Mouse (Mus musculus) left cerebral cortex, adult 2 months (tissue): ENCODE measurements around the gene Hist1h4b. TPM values are rescaled to one million over a fixed set of nuclear protein-coding genes. Genes with fewer than 3 reads are reported as not detected.
"Not testable (repeated sequence)": the region's sequence is repeated elsewhere in the genome, so short reads cannot be mapped to it uniquely, and the experiment has no call there.

ENCODE experiments used
- DNase-seq, 2 experiments: peaks; one replicate each; pipeline ENCODE4 v3.0.0; 2021 to 2022; ENCODE audit warnings: low spot score in 2 of 2, mixed read lengths in 1 of 2; ENCODE audit errors: extremely low spot score in 1 of 2
- H3K27ac ChIP-seq: fragments of 200-600 bp; 2 replicates; pipeline ENCODE4 v1.8.1; 2022
- H3K4me3 ChIP-seq: fragments of 200-600 bp; 2 replicates; pipeline ENCODE4 v1.8.1; 2022
- CTCF ChIP-seq: fragments of 200-600 bp; IDR thresholded peaks from 2 replicates; pipeline ENCODE4 v1.8.1; 2022; ENCODE audit warnings: antibody characterized with exemption, mild to moderate bottlenecking, moderate library complexity
- intact Hi-C: fragments of 180-260 bp; cut with DNase I; formaldehyde crosslinking; loops from one replicate; pipeline ENCODE4 v1.15.1; 2025
- total RNA-seq, 2 experiments: library from RNA; stranded (reverse); gene quantifications; 2 replicates each; pipeline ENCODE4 v1.2.3; 2021

Gene Hist1h4b
- total RNA-seq, 2 experiments from 2014 or later: 62.5 to 93.5 TPM

DNA sequence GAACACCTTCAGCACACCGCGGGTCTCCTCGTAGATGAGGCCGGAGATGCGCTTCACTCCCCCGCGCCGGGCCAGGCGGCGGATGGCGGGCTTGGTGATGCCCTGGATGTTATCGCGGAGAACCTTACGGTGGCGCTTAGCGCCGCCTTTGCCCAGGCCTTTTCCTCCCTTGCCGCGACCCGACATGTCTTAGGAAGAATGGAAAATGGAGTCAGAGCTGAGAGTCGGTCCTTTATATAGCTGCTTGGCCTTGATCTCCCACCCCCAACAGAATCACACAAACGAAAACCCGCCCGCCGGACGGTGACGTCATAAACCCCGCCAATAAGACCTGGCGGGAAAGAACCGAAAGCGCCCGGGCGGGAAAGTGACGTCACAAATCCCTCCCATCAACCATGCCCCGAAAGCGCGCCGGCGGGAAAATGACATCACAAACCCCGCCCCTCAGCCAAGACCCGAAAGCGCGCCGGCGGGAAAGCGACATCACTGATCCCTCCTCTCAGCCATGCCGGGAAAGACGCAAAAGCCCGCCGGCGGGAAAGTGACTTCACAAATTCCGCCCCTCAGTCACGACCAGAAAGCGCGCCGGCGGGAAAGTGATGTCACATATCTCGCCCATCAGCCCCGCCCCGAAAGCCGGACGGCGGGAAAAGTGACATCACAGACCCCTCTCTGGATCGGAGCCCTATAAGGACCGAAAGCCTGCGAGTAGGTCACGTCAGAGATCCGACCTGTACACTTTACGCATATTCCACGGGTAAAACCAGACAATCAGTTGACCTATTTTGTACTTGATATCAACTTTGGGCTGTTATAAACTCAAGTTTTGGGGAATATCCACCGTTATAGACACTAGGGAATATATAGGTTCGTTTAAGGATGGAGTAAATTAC is 4.4 kb downstream of the Hist1h4b start, which contains the start of gene Hist1h4a:
Gene Hist1h4a, minus strand, starts transcription at position 259 of the 893 bp plus-strand sequence.
- Histone ChIP-seq H3K4me3 (peak within 1 kb of the TSS; percentile 66), H3K27ac (peak within 1 kb of the TSS; percentile 87)
- TF ChIP-seq CTCF: no peak
- DNase-seq: peak; percentile 98 to 99
- intact Hi-C loops: loop anchor here (1.0 to 5.0 kb wide), 4 partner anchors 140 to 1719 kb away; partner anchors contain the start of genes Abt1, Hist1h2ag, Hist1h2be and Hist1h2bj

DNA sequence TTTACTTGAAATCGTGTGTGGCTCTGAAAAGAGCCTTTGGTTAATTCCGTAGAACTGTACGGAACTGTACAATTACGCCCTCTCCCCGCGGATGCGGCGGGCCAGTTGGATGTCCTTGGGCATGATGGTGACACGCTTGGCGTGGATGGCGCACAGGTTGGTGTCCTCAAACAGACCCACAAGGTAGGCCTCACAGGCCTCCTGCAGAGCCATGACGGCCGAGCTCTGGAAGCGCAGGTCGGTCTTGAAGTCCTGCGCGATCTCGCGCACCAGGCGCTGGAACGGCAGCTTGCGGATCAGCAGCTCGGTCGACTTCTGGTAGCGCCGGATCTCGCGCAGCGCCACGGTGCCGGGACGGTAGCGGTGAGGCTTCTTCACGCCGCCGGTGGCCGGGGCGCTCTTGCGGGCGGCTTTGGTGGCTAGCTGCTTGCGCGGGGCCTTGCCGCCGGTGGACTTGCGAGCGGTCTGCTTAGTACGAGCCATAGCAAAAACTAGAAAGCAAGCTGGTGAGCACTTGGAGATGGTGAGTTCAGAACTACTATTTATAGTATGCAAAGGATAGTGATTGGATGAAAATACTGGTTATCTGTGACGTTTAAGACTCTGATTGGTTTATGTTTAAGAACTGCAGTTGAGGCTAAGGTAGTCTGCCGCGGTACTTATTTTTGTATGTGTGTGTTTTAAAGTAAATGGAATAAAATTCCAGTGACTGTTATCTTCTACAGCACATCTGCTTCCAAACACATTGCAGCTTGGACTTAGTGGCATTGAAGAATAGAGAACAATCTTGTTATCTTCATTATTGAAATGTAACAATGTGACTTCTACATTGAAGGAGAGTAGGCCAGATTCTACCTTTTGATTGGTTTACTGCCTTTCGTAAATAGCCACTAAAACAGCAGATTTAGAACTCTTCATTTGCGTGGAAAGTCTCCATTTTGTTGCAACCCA is 5.3 kb downstream of the Hist1h4b start, which contains the start of gene Hist1h3a:
Gene Hist1h3a, minus strand, starts transcription at position 516 of the 951 bp plus-strand sequence.
- Histone ChIP-seq H3K4me3 (peak within 1 kb of the TSS; percentile 66), H3K27ac (peak within 1 kb of the TSS; percentile 90)
- intact Hi-C loops: loop anchor here (1.0 to 5.0 kb wide), 4 partner anchors 141 to 1720 kb away; partner anchors contain the start of genes Abt1, Hist1h2ag, Hist1h2be and Hist1h2bj
- peak; percentile 50 to 57 for DNase-seq

DNA sequence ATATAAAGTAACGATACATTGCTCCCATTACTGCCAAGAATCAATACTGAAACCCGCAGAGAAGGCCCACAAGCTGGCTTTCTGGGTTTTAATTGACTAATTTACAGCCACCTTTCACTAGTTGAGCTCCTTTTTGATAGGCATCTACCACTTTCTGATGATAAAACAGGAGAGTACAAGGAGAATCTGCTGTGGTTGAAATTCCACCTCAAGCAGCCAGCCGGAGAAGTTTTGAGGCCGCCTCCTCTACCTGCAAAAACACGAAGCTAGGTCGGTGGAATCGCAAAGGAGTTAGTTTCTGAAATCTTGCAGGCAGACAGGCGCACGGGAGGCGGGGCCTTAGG is 6.4 kb downstream of the Hist1h4b start:
- TF ChIP-seq CTCF: no peak
- peak overlapping the region; percentile 66 for H3K4me3 ChIP-seq
- peak overlapping the region; percentile 90 for H3K27ac ChIP-seq
- no peak for DNase-seq
- intact Hi-C loops: loop anchor here (5.0 kb wide), 3 partner anchors 181 to 1721 kb away; partner anchors contain the start of genes Abt1, Hist1h2ag, Hist1h2bj and Hist1h4d

DNA sequence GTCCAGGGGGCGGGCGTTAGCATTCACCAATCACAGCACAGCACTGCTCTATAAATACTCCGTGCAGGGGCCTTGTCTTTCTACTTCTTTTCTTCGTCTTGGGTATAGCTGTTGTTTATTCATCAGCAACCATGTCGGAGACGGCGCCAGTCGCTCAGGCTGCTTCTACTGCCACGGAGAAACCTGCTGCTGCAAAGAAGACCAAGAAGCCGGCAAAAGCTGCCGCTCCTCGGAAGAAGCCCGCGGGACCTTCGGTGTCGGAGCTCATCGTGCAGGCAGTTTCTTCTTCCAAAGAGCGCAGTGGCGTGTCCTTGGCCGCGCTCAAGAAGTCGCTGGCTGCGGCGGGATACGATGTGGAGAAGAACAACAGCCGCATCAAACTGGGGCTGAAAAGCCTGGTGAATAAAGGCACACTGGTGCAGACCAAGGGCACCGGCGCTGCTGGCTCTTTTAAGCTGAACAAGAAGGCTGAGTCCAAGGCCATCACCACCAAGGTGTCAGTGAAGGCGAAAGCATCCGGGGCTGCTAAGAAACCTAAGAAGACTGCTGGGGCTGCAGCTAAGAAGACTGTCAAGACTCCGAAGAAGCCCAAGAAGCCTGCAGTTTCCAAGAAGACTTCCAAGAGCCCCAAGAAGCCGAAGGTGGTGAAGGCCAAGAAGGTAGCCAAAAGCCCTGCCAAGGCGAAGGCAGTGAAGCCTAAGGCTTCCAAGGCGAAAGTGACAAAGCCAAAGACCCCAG is 6.9 kb downstream of the Hist1h4b start, which contains the start of gene Hist1h1a:
Gene Hist1h1a, plus strand, starts transcription at position 81 of the 738 bp plus-strand sequence.
- peak; percentile 77 to 78 for DNase-seq
- Histone ChIP-seq H3K27ac (peak within 1 kb of the TSS; percentile 90), H3K4me3 (peak within 1 kb of the TSS; percentile 66)
- no peak for TF ChIP-seq CTCF
- intact Hi-C loops: loop anchor here (5.0 kb wide), 3 partner anchors 181 to 1721 kb away; partner anchors contain the start of genes Abt1, Hist1h2ag, Hist1h2bj and Hist1h4d

DNA sequence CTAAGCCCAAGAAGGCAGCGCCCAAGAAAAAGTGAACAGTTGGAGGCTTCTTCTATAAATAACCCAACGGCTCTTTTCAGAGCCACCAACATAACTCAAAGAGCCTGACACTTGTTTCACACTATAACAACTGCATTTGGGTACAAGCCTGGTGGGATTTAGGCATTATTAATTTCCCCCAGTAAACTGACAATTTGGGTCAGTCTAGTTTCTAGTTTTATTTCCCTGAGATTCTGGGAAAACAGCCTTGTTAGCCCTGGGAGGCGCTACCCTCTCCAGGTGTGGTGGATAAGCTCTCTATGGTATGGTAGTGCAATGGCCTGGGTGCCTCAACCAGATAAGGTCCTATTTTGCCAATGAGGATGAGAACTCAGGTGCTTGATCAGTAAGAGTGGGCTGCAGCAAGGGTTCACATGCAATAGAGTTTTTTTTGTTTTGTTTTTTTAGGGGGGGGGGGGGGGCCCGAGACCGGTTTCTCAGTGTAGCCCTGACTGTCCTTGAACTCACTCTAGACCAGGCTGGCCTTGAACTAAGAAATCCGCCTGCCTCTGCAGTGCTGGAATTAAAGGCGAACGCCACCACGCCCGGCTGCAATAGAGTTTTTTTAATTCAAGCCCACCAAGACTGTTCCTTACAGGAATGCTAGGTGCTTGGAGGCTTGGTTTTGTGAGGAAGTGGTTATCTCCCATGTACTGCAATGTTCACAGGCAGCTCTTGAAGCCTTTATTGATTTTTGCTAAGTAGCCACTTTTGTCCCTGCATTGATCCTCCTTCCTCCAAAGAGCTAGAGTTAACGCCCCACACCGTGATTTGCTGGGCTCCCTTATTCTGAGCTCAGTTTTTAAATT is 7.7 kb downstream of the Hist1h4b start:
- peak overlapping the region; percentile 90; the same call in 1 of the 2 replicates for H3K27ac ChIP-seq
- TF ChIP-seq CTCF: no peak
- intact Hi-C loops: loop anchor here (5.0 kb wide), 3 partner anchors 182 to 1722 kb away; partner anchors contain the start of genes Abt1, Hist1h2ag, Hist1h2bj and Hist1h4d
- DNase-seq: no peak
- H3K4me3 ChIP-seq: peak overlapping the region; percentile 66; the same call in 1 of the 2 replicates

DNA sequence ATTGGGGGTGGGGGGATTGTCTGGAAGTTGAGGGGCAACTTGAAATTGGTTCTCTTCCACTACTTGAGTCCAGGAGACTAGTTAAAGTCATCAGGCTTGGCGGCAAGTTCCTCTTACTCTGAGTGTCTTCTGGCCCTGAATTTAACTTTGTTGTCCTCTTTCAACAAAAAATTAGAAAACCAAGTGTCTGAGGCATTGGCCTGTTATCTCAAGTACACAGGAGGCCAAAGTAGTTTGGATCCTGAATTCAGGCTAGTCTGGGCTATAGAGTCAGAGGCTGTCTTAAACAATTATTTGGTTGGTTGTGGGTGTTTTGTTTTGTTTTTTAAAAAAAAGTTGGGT is 8.3 kb downstream of the Hist1h4b start:
- DNase-seq: no peak
- no peak for TF ChIP-seq CTCF
- intact Hi-C loops: no loop called here
- no peak overlapping the region for H3K4me3 ChIP-seq
- H3K27ac ChIP-seq: no peak overlapping the region

DNA sequence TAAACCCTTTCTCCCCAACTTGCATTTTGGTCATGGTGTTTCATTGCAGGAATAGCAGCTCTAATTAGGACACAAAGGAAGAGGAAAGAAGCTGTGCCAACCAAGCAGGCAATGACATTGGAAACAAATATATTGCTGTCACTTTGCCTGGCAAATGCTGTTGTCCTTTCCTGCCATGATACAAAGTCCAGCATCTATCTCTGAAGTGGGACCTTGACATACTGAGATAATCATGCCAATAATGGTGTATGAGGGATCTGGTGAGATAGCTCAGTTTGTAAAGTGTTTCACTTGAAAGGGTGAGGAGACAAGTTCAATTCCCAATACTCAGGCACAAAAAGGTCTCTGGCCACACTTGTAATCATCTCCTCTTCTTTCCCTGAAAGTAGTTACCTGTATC is 10.0 kb downstream of the Hist1h4b start:
- Histone ChIP-seq H3K27ac (no peak overlapping the region), H3K4me3 (no peak overlapping the region)
- no peak for DNase-seq
- intact Hi-C loops: no loop called here
- no peak for TF ChIP-seq CTCF

DNA sequence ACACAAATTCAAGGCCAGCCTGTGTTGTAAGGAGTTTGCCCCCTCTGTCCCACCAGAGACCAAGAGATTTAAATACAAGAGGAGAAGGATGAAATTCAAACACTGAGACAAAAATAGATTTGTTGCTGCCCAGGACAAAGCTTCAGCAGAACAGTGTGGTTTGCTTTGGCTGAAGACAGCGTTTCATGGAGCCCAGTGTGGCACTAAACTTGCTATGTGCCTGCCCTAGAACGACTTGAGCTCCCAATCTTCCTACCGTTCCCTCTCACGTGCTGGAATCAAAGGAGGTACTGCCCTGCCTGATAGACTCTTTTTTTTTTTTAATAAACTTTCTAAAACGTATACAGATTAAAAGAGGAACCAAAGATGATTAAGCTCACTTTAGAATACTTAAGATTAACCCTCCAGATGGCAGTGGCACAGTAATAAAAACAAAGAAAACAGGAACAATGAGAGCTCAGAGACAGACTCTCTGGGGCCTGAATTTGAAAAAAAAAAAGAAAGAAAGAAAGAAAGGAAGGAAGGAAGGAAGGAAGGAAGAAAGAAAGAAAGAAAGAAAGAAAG is 12.1 kb downstream of the Hist1h4b start:
- DNase-seq: no peak
- Histone ChIP-seq H3K27ac (no peak overlapping the region), H3K4me3 (no peak overlapping the region)
- intact Hi-C loops: no loop called here
- TF ChIP-seq CTCF: no peak

DNA sequence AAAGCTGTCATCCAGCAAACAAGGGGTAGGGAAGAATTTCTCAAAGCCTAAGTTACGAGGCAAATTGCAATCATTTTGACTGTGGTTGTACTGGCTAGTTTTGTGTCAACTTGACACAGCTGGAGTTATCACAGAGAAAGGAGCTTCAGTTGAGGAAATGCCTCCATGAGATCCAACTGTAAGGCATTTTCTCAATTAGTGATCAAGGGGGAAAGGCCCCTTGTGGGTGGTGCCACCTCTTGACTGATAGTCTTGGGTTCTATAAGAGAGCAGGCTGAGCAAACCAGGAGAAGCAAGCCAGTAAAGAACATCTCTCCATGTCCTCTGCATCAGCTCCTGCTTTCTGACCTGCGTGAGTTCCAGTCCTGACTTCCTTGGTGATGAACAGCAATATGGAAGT is 12.8 kb downstream of the Hist1h4b start, which contains the start of gene Trim38:
Gene Trim38, plus strand, starts transcription at position 301 of the 400 bp plus-strand sequence.
- intact Hi-C loops, H3K27ac ChIP-seq, DNase-seq, H3K4me3 ChIP-seq: not testable (repeated sequence)
